ENCODE assay signal across 8 mouse cellular contexts in genomic region chr6:86365371-86366124, GRCm38 (mm10). TPM values are rescaled to one million over a fixed set of nuclear protein-coding genes. Genes with fewer than 3 reads are reported as not detected.
DNase-seq lines count a peak whose midpoint lies in the region; ATAC-seq and TF ChIP-seq lines count a peak whose summit lies in the region.

TSS of gene Fam136a (plus strand) at chr6:86365646.

- H3K27ac ChIP-seq in forebrain, embryonic 16.5 days (ENCODE audit: low read length): peak within 1 kb of the TSS; percentile 85
- peak within 1 kb of the TSS; percentile 89 for H3K27ac ChIP-seq in layer of hippocampus, adult 2 months
- H3K27ac ChIP-seq in lung, embryonic 14.5 days (ENCODE audit: low read depth): peak within 1 kb of the TSS; percentile 84
- peak within 1 kb of the TSS; percentile 88 for H3K27ac ChIP-seq in olfactory bulb, adult 2 months (ENCODE audit: insufficient read depth, low read depth, low read length)
- H3K27ac ChIP-seq in thymus, adult 2 months (ENCODE audit: control insufficient read depth, insufficient read depth, low read length): peak within 1 kb of the TSS; percentile 40; the same call in 1 of the 2 replicates

- H3K9ac ChIP-seq in forebrain, embryonic 16.5 days (replicated peaks; ENCODE audit: low read depth, low read length): peak within 1 kb of the TSS; percentile 83
- peak within 1 kb of the TSS; percentile 82 for H3K9ac ChIP-seq in lung, embryonic 14.5 days

- H3K4me3 ChIP-seq in G1E (ENCODE audit: low read depth, low read length): peak within 1 kb of the TSS; percentile 93
- peak within 1 kb of the TSS; percentile 70 for H3K4me3 ChIP-seq in forebrain, embryonic 16.5 days (replicated peaks; ENCODE audit: low read length)
- peak within 1 kb of the TSS; percentile 76 for H3K4me3 ChIP-seq in layer of hippocampus, adult 2 months
- peak within 1 kb of the TSS; percentile 71 for H3K4me3 ChIP-seq in lung, embryonic 14.5 days (ENCODE audit: low read depth, low read length)
- peak within 1 kb of the TSS; percentile 80 for H3K4me3 ChIP-seq in olfactory bulb, adult 2 months (ENCODE audit: insufficient read depth, low read depth, low read length)
- peak within 1 kb of the TSS; percentile 71 for H3K4me3 ChIP-seq in thymus, adult 2 months (ENCODE audit: control insufficient read depth, insufficient read depth, low read length)

- peak within 1 kb of the TSS; percentile 89 for H3K4me2 ChIP-seq in forebrain, embryonic 16.5 days (ENCODE audit: low read length)
- peak within 1 kb of the TSS; percentile 87 for H3K4me2 ChIP-seq in lung, embryonic 14.5 days

- peak; percentile 77 for TF ChIP-seq CTCF in G1E (IDR thresholded peaks at IDR 0.05; ENCODE audit: low read depth, low read length)
- TF ChIP-seq CTCF in layer of hippocampus, adult 2 months (conservative IDR thresholded peaks at IDR 0.05): peak; percentile 81
- peak; percentile 96 for TF ChIP-seq CTCF in lung, embryonic 14.5 days (IDR thresholded peaks at IDR 0.05; ENCODE audit: low read depth)
- TF ChIP-seq CTCF in olfactory bulb, adult 2 months (IDR thresholded peaks at IDR 0.05; ENCODE audit: insufficient read depth, low read depth, low read length): peak; percentile 93
- peak; percentile 93 for TF ChIP-seq CTCF in thymus, adult 2 months (IDR thresholded peaks at IDR 0.05; ENCODE audit: borderline replicate concordance, control insufficient read depth, extremely low read depth, insufficient read depth, low read length, poor library complexity)

- under 1% methylated on average over 76 of the region's 76 CpGs for WGBS in forebrain, embryonic 16.5 days
- under 1% methylated on average over 74 of the region's 76 CpGs for WGBS in lung, embryonic 14.5 days
- WGBS in olfactory bulb, adult 2 months: under 1% methylated on average over 76 of the region's 76 CpGs
- WGBS in thymus, adult 2 months: under 1% methylated on average over 75 of the region's 76 CpGs

- H3K36me3 ChIP-seq in G1E (replicated peaks): peaks cover 31% of the 10 kb centered on the region
- H3K36me3 ChIP-seq in forebrain, embryonic 16.5 days (ENCODE audit: control insufficient read depth, insufficient read depth): no peaks in the 10 kb centered on the region
- peaks cover 16% of the 10 kb centered on the region for H3K36me3 ChIP-seq in lung, embryonic 14.5 days (ENCODE audit: insufficient read depth)
- no peaks in the 10 kb centered on the region for H3K36me3 ChIP-seq in thymus, adult 2 months (ENCODE audit: control insufficient read depth, insufficient read depth, low read length)

- peaks cover 44% of the 10 kb centered on the region for H3K4me1 ChIP-seq in G1E (ENCODE audit: insufficient read depth, low read depth, low read length)
- H3K4me1 ChIP-seq in forebrain, embryonic 16.5 days (replicated peaks; ENCODE audit: control insufficient read depth, insufficient read depth, low read length): peaks cover 17% of the 10 kb centered on the region
- 0 out of 2 replicates have a peak, but pooled peaks cover 5% of the 10 kb centered on the region for H3K4me1 ChIP-seq in lung, embryonic 14.5 days (ENCODE audit: insufficient read depth)
- peaks cover 9% of the 10 kb centered on the region for H3K4me1 ChIP-seq in olfactory bulb, adult 2 months (ENCODE audit: control insufficient read depth, insufficient read depth, low read length)
- H3K4me1 ChIP-seq in thymus, adult 2 months (replicated peaks; ENCODE audit: control insufficient read depth, insufficient read depth, low read length): peaks cover 9% of the 10 kb centered on the region

- DNase-seq in G1E (ENCODE audit: low spot score): peak; percentile 93
- peak; percentile 95 to 97 for DNase-seq in cerebellum, adult 18-20 months
- peak; percentile 93 to 95 for DNase-seq in heart, postnatal 36 days
- DNase-seq in layer of hippocampus, adult 2 months (ENCODE audit: low spot score in 2 of 2): peak; percentile 92
- DNase-seq in lung, embryonic 14.5 days: peak; percentile 99
- DNase-seq in thymus, adult 2 months: peak; percentile 94

- peaks cover 16% of the 10 kb centered on the region for H3K27me3 ChIP-seq in G1E (ENCODE audit: insufficient read depth, low read length)
- no peaks in the 10 kb centered on the region for H3K27me3 ChIP-seq in forebrain, embryonic 16.5 days (replicated peaks; ENCODE audit: control insufficient read depth, insufficient read depth, low read length)
- no peaks in the 10 kb centered on the region for H3K27me3 ChIP-seq in lung, embryonic 14.5 days (ENCODE audit: insufficient read depth, low read length)
- H3K27me3 ChIP-seq in thymus, adult 2 months (ENCODE audit: control insufficient read depth, insufficient read depth, low read length): no peaks in the 10 kb centered on the region

- peak; percentile 96 for ATAC-seq in G1E (ENCODE audit: extremely low read depth, insufficient number of reproducible peaks, low FRiP score, poor library complexity, severe bottlenecking)
- peak; percentile 89 for ATAC-seq in forebrain, embryonic 16.5 days
- ATAC-seq in lung, embryonic 14.5 days (ENCODE audit: insufficient read depth): peak; percentile 96

- H3K9me3 ChIP-seq in G1E (replicated peaks): no peaks in the 10 kb centered on the region; the same call in 1 of the 2 replicates
- no peaks in the 10 kb centered on the region for H3K9me3 ChIP-seq in forebrain, embryonic 16.5 days (ENCODE audit: control insufficient read depth, low read length)
- no peaks in the 10 kb centered on the region for H3K9me3 ChIP-seq in lung, embryonic 14.5 days (ENCODE audit: low read depth, low read length)

- peak; percentile 63 for TF ChIP-seq POLR2A in olfactory bulb, adult 2 months (IDR thresholded peaks at IDR 0.05; ENCODE audit: insufficient read depth, low read depth, low read length)
- peak; percentile 52; the same call in 1 of the 2 replicates for TF ChIP-seq POLR2A in thymus, adult 2 months (IDR thresholded peaks at IDR 0.05; ENCODE audit: control insufficient read depth, extremely low read depth, insufficient read depth, low read length, poor library complexity)

- intact Hi-C loops in heart, postnatal 36 days (cut with DNase I): loop anchor here (2.0 kb wide), 2 partner anchors 37 to 73 kb away; partner anchors contain the start of gene C87436

RNA-seq across cellular contexts. Expression of gene Fam136a, which starts in this region (rescaled TPM):
- 62.0 and 73.4 TPM in 2 replicates for total RNA-seq in G1E (2014; fragmentation: Nextera tagmentation)
- total RNA-seq in G1E (2017): 121 and 127 TPM in 2 replicates
- polyA plus RNA-seq in G1E (2012): 35.5 and 39.5 TPM in 2 replicates
- polyA plus RNA-seq in forebrain, embryonic 16.5 days (2015; fragmentation: Nextera tagmentation; extraction: Ambion mirVana): 128 TPM in 2 replicates
- total RNA-seq in heart, postnatal 36 days (2021): 10 to 100 TPM; 26.8 to 28.9 TPM
- total RNA-seq in layer of hippocampus, adult 2 months (2021): 10 to 100 TPM; 27.0 to 30.0 TPM
- 129 and 130 TPM in 2 replicates for polyA plus RNA-seq in lung, embryonic 14.5 days (2014; fragmentation: Nextera tagmentation; extraction: Ambion mirVana)
- not detected in 2 replicates for polyA plus RNA-seq in olfactory bulb, adult 2 months (2012; ENCODE audit: insufficient read depth, insufficient read length, low replicate concordance, missing spikeins)
- 14.3 and 15.3 TPM in 2 replicates for polyA plus RNA-seq in thymus, adult 2 months (2012; rRNA removed)

Comparison
In these comparisons a context has a peak if more than half of its experiments do, and no peak if none do; other contexts are left out.
1. Peak in every context shown above with its lines: DNase-seq, ATAC-seq, H3K4me3 ChIP-seq and H3K27ac ChIP-seq.
2. RNA of gene Fam136a (polyA plus RNA-seq): 129 to 130 TPM in lung, embryonic 14.5 days, 128 TPM in forebrain, embryonic 16.5 days, 35.5 to 39.5 TPM in G1E and 14.3 to 15.3 TPM in thymus, adult 2 months; not detected in olfactory bulb, adult 2 months; every median in the first group is over 10 times any median in the second.